ENCODE assay signal across 15 mouse cellular contexts in the genomic region with DNA sequence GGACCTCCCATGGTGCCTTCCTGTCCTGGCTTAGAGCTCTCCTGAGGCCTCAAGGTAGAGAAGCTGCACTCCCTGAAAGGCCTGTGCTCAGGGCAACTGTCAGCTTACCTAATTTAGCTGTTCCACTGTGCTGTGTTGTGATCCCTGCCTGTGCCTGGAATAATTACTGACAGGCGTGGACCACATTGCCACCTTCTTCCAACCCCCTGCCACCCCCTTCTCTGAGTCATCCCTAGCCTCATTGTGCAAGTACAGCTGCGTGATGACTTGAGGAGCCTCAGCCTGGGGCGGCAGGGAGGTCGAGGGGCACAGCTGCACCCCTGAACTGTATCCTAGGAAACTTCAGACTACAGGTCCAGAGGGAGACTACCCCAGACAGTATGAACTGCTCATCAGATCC. TPM values are rescaled to one million over a fixed set of nuclear protein-coding genes. Genes with fewer than 3 reads are reported as not detected.
DNase-seq lines count a peak whose midpoint lies in the region; ATAC-seq lines count a peak whose summit lies in the region.
"Had no signal": no experiment of that assay in that cellular context is flagged by ENCODE, and none has a peak within 500 bp of the region (broad histone marks: within the 10 kb centered on the region; RNA-seq: fewer than 3 reads in every experiment).

No protein-coding gene starts in this region.

- no peak overlapping the region for H3K9ac ChIP-seq in heart, embryonic 16.5 days (ENCODE audit: low read length)
- H3K9ac ChIP-seq: embryonic facial prominence, embryonic 12.5 days; lung, embryonic 15.5 days; neural tube, embryonic 15.5 days had no signal

- peak overlapping the region; percentile 49; the same call in 1 of the 2 replicates for H3K27ac ChIP-seq in heart, embryonic 16.5 days (ENCODE audit: low read length)
- H3K27ac ChIP-seq: embryonic facial prominence, embryonic 12.5 days; lung, embryonic 15.5 days; neural tube, embryonic 15.5 days had no signal

- H3K4me3 ChIP-seq in heart, embryonic 16.5 days (ENCODE audit: low read length), result no peak overlapping the region
- H3K4me3 ChIP-seq in megakaryocyte, embryonic 14.5 days (replicated peaks), result peak overlapping the region; percentile 16
- H3K4me3 ChIP-seq: embryonic facial prominence, embryonic 12.5 days; lung, embryonic 15.5 days; neural tube, embryonic 15.5 days had no signal

- no peaks in the 10 kb centered on the region for H3K27me3 ChIP-seq in heart, embryonic 16.5 days (ENCODE audit: control insufficient read depth, insufficient read depth, low read length)
- H3K27me3 ChIP-seq in megakaryocyte, embryonic 14.5 days (replicated peaks), result peaks cover 63% of the 10 kb centered on the region
- H3K27me3 ChIP-seq: embryonic facial prominence, embryonic 12.5 days; lung, embryonic 15.5 days had no signal

- WGBS in heart, embryonic 16.5 days, result 59% methylated on average over 4 of the region's 4 CpGs

- H3K4me2 ChIP-seq in heart, embryonic 16.5 days (ENCODE audit: low read depth, low read length), result no peak overlapping the region
- H3K4me2 ChIP-seq: embryonic facial prominence, embryonic 12.5 days; lung, embryonic 15.5 days; neural tube, embryonic 15.5 days had no signal

- no peaks in the 10 kb centered on the region for H3K9me3 ChIP-seq in heart, embryonic 16.5 days (replicated peaks; ENCODE audit: control insufficient read depth, low read length)
- H3K9me3 ChIP-seq in megakaryocyte, embryonic 14.5 days, result no peaks in the 10 kb centered on the region
- H3K9me3 ChIP-seq: embryonic facial prominence, embryonic 12.5 days; lung, embryonic 15.5 days; neural tube, embryonic 15.5 days had no signal

- no peak for DNase-seq in heart, postnatal 4 days
- DNase-seq in brain, adult 2 months (ENCODE audit: low read depth, low spot score), result peak; percentile 72
- DNase-seq in urinary bladder, postnatal 25 days (ENCODE audit: low spot score), result no peak
- DNase-seq in right cerebral cortex, postnatal 25 days, result no peak
- DNase-seq: gastrocnemius, postnatal 10 days; kidney, adult 8-10 months; kidney, postnatal 36 days; thymus, postnatal 25 days had no signal

- H3K4me1 ChIP-seq in heart, embryonic 16.5 days (ENCODE audit: control insufficient read depth, insufficient read depth, low read length), result peaks cover 47% of the 10 kb centered on the region
- H3K4me1 ChIP-seq in megakaryocyte, embryonic 14.5 days, result peaks cover 89% of the 10 kb centered on the region

- H3K36me3 ChIP-seq in heart, embryonic 16.5 days (ENCODE audit: control insufficient read depth, insufficient read depth), result no peaks in the 10 kb centered on the region
- H3K36me3 ChIP-seq in megakaryocyte, embryonic 14.5 days (replicated peaks; ENCODE audit: low read length), result peaks cover 14% of the 10 kb centered on the region
- H3K36me3 ChIP-seq: embryonic facial prominence, embryonic 12.5 days; lung, embryonic 15.5 days; neural tube, embryonic 15.5 days had no signal

- no peak for ATAC-seq in heart, embryonic 16.5 days (replicated peaks; ENCODE audit: extremely low read depth, insufficient read depth, low FRiP score)
- no peak for ATAC-seq in megakaryocyte, adult 5-6 weeks (ENCODE audit: poor library complexity, severe bottlenecking)
- ATAC-seq: hindbrain, postnatal 0 days had no signal

RNA-seq across cellular contexts. Expression of a gene that starts 5.7 kb away (rescaled TPM):
- polyA plus RNA-seq in heart, embryonic 16.5 days (2015; fragmentation: Nextera tagmentation; extraction: Ambion mirVana), result 13.0 and 13.9 TPM in 2 replicates
- 1 to 10 TPM; 8.0 to 8.3 TPM for total RNA-seq in heart, postnatal 4 days (2021)
- polyA plus RNA-seq in megakaryocyte, embryonic 14.5 days (2012; ENCODE audit: insufficient read depth, low replicate concordance), result 37.8 and 62.9 TPM in 2 replicates
- total RNA-seq in megakaryocyte, adult 5-6 weeks (2015), result 6.2 TPM in 2 replicates
- total RNA-seq in megakaryocyte, adult 5-6 weeks (2017), result 6.2 and 6.9 TPM in 2 replicates

RNA-seq across cellular contexts. Expression of a gene that starts 35.1 kb away (rescaled TPM):
- 69.8 and 70.5 TPM in 2 replicates for polyA plus RNA-seq in heart, embryonic 16.5 days (2015; fragmentation: Nextera tagmentation; extraction: Ambion mirVana)
- total RNA-seq in heart, postnatal 4 days (2021), result 10 to 100 TPM; 42.4 to 43.3 TPM
- polyA plus RNA-seq in megakaryocyte, embryonic 14.5 days (2012; ENCODE audit: insufficient read depth, low replicate concordance), result 58.8 and 62.5 TPM in 2 replicates
- 20.7 and 21.7 TPM in 2 replicates for total RNA-seq in megakaryocyte, adult 5-6 weeks (2015)
- 54.8 and 79.3 TPM in 2 replicates for total RNA-seq in megakaryocyte, adult 5-6 weeks (2017)
